Mouse (Mus musculus) neural tube, embryonic 14.5 days (tissue): ENCODE measurements around the gene Arrdc2. TPM values are rescaled to one million over a fixed set of nuclear protein-coding genes. Genes with fewer than 3 reads are reported as not detected.
A peak's percentile ranks its signal among the peaks of the same experiment; 100 is the strongest.

Source experiments
- ATAC-seq: fragments of 200-750 bp; cut with Nextera tagmentation; 2 replicates; pipeline ENCODE4 v1.8.0; 2017; ENCODE audit warnings: low read depth, mild to moderate bottlenecking, moderate TSS enrichment, moderate library complexity
- H3K27ac ChIP-seq: fragments of 300-500 bp; sonication (generic); 2 replicates; pipeline ENCODE4 v1.5.1; 2014; ENCODE audit warnings: low read depth, mild to moderate bottlenecking, control low read depth, low read length, moderate library complexity, mixed read lengths
- H3K27me3 ChIP-seq: fragments of 300-500 bp; sonication (generic); 2 replicates; pipeline ENCODE4 v1.6.1; 2014; ENCODE audit warnings: low read length; ENCODE audit not compliant: control insufficient read depth, insufficient read depth
- H3K36me3 ChIP-seq: fragments of 300-500 bp; sonication (generic); 2 replicates; pipeline ENCODE4 v1.6.1; 2014; ENCODE audit warnings: low read length, mixed read lengths; ENCODE audit not compliant: control insufficient read depth, insufficient read depth
- H3K4me1 ChIP-seq: fragments of 300-500 bp; sonication (generic); 2 replicates; pipeline ENCODE4 v1.6.1; 2014; ENCODE audit warnings: low read length; ENCODE audit not compliant: control insufficient read depth, insufficient read depth
- H3K4me2 ChIP-seq: fragments of 300-500 bp; sonication (generic); 2 replicates; pipeline ENCODE4 v1.6.1; 2014; ENCODE audit warnings: mild to moderate bottlenecking, low read depth, low read length, control low read depth
- H3K4me3 ChIP-seq: fragments of 300-500 bp; sonication (generic); 2 replicates; pipeline ENCODE4 v1.5.1; 2014; ENCODE audit warnings: low read depth, low read length, control low read depth, mixed read lengths
- H3K9ac ChIP-seq: fragments of 300-500 bp; sonication (generic); replicated peaks from 2 replicates; pipeline ENCODE4 v1.6.1; 2014; ENCODE audit warnings: low read depth, mild to moderate bottlenecking, control low read depth, low read length, mixed read lengths
- H3K9me3 ChIP-seq: fragments of 300-500 bp; sonication (generic); 2 replicates; pipeline ENCODE4 v1.6.1; 2016; ENCODE audit warnings: low read length; ENCODE audit not compliant: control insufficient read depth
- WGBS: fragments of 180-500 bp; shearing (Covaris S2); extraction: QIAGEN DNeasy Blood & Tissue Kit; methylation state at CpG from one replicate; pipeline ENCODE4 v1.1.7; 2014; 5-methylcytosine and 5-hydroxymethylcytosine counted together
- polyA plus RNA-seq: library from polyadenylated mRNA; unstranded; fragments of >200 nt; fragmentation: Nextera tagmentation; extraction: Ambion mirVana; gene quantifications from 2 replicates; pipeline ENCODE4 v1.2.1, GENCODE M21; 2014

The Arrdc2 gene
- 8.9 and 9.3 TPM in 2 replicates for polyA plus RNA-seq

GRCm38 (mm10) chr8:70839408-70840351, at the start of gene Arrdc2:
TSS of gene Arrdc2 (minus strand) at chr8:70839720.
- H3K27ac ChIP-seq: peak within 1 kb of the TSS; percentile 87
- H3K27me3 ChIP-seq: no peaks in the 10 kb centered on the region
- no peaks in the 10 kb centered on the region for H3K36me3 ChIP-seq
- H3K9ac ChIP-seq: peak within 1 kb of the TSS; percentile 67
- 3% methylated on average over 55 of the region's 55 CpGs for WGBS
- no peaks in the 10 kb centered on the region for H3K9me3 ChIP-seq
- peak within 1 kb of the TSS; percentile 63 for H3K4me2 ChIP-seq
- ATAC-seq: peak; percentile 95
- peak within 1 kb of the TSS; percentile 59 for H3K4me3 ChIP-seq
- H3K4me1 ChIP-seq: no peaks in the 10 kb centered on the region

GRCm38 (mm10) chr8:70887669-70888068, 48.1 kb upstream of the Arrdc2 start:
- Histone ChIP-seq H3K9me3 (no peaks in the 10 kb centered on the region), H3K4me1 (peaks cover 6% of the 10 kb centered on the region; the same call in 1 of the 2 replicates), H3K4me2 (0 out of 2 replicates have a peak overlapping the region, but pooled peaks have one; percentile 9), H3K4me3 (0 out of 2 replicates have a peak overlapping the region, but pooled peaks have one; percentile 2), H3K27me3 (peaks cover 25% of the 10 kb centered on the region), H3K9ac (0 out of 2 replicates have a peak overlapping the region, but pooled peaks have one; percentile 13), H3K27ac (no peak overlapping the region), H3K36me3 (no peaks in the 10 kb centered on the region)
- ATAC-seq: no peak
- WGBS: 7% methylated on average over 18 of the region's 18 CpGs

GRCm38 (mm10) chr8:70885612-70886011, 46.1 kb upstream of the Arrdc2 start:
- Histone ChIP-seq H3K9ac (no peak overlapping the region), H3K4me1 (no peaks in the 10 kb centered on the region), H3K9me3 (no peaks in the 10 kb centered on the region), H3K36me3 (no peaks in the 10 kb centered on the region), H3K27ac (no peak overlapping the region), H3K4me3 (no peak overlapping the region), H3K4me2 (no peak overlapping the region), H3K27me3 (peaks cover 4% of the 10 kb centered on the region)
- WGBS: 19% methylated on average over 12 of the region's 12 CpGs
- ATAC-seq: no peak

GRCm38 (mm10) chr8:70884683-70885082, 45.2 kb upstream of the Arrdc2 start:
- Histone ChIP-seq H3K9ac (no peak overlapping the region), H3K4me2 (no peak overlapping the region), H3K27me3 (no peaks in the 10 kb centered on the region), H3K27ac (no peak overlapping the region), H3K4me3 (no peak overlapping the region), H3K9me3 (no peaks in the 10 kb centered on the region), H3K4me1 (no peaks in the 10 kb centered on the region), H3K36me3 (no peaks in the 10 kb centered on the region)
- no peak for ATAC-seq
- 86% methylated on average over 10 of the region's 10 CpGs for WGBS

GRCm38 (mm10) chr8:70884186-70884585, 44.7 kb upstream of the Arrdc2 start:
- H3K27me3 ChIP-seq: no peaks in the 10 kb centered on the region
- H3K4me2 ChIP-seq: no peak overlapping the region
- H3K4me3 ChIP-seq: no peak overlapping the region
- WGBS: 90% methylated on average over 4 of the region's 4 CpGs
- H3K27ac ChIP-seq: no peak overlapping the region
- 0 out of 2 replicates have a peak, but pooled peaks cover 2% of the 10 kb centered on the region for H3K4me1 ChIP-seq
- H3K9me3 ChIP-seq: no peaks in the 10 kb centered on the region
- no peak overlapping the region for H3K9ac ChIP-seq
- ATAC-seq: no peak
- no peaks in the 10 kb centered on the region for H3K36me3 ChIP-seq

- 40% methylated on average over 11 of the region's 11 CpGs for WGBS
- Histone ChIP-seq H3K4me1 (0 out of 2 replicates have a peak, but pooled peaks cover 2% of the 10 kb centered on the region), H3K9ac (no peak overlapping the region), H3K36me3 (no peaks in the 10 kb centered on the region), H3K4me3 (no peak overlapping the region), H3K27me3 (no peaks in the 10 kb centered on the region), H3K4me2 (no peak overlapping the region), H3K9me3 (no peaks in the 10 kb centered on the region), H3K27ac (no peak overlapping the region)
- ATAC-seq: no peak
Measured at GRCm38 (mm10) chr8:70880546-70880945, 41.0 kb upstream of the Arrdc2 start.

GRCm38 (mm10) chr8:70880126-70880525, 40.6 kb upstream of the Arrdc2 start:
- 13% methylated on average over 4 of the region's 4 CpGs for WGBS
- Histone ChIP-seq H3K9ac (no peak overlapping the region), H3K36me3 (no peaks in the 10 kb centered on the region), H3K27me3 (no peaks in the 10 kb centered on the region), H3K4me1 (0 out of 2 replicates have a peak, but pooled peaks cover 2% of the 10 kb centered on the region), H3K9me3 (no peaks in the 10 kb centered on the region), H3K4me2 (no peak overlapping the region), H3K4me3 (no peak overlapping the region), H3K27ac (no peak overlapping the region)
- ATAC-seq: no peak

- Histone ChIP-seq H3K27me3 (no peaks in the 10 kb centered on the region), H3K4me1 (0 out of 2 replicates have a peak, but pooled peaks cover 2% of the 10 kb centered on the region), H3K9ac (0 out of 2 replicates have a peak overlapping the region, but pooled peaks have one; percentile 11), H3K36me3 (no peaks in the 10 kb centered on the region), H3K4me2 (no peak overlapping the region), H3K27ac (no peak overlapping the region), H3K9me3 (no peaks in the 10 kb centered on the region), H3K4me3 (no peak overlapping the region)
- 53% methylated on average over 4 of the region's 4 CpGs for WGBS
- no peak for ATAC-seq
Measured at GRCm38 (mm10) chr8:70879500-70879899, 40.0 kb upstream of the Arrdc2 start.

GRCm38 (mm10) chr8:70878178-70878577, 38.7 kb upstream of the Arrdc2 start:
- no peak overlapping the region for H3K4me3 ChIP-seq

More at GRCm38 (mm10) chr8:70878178-70878577, 38.7 kb upstream of the Arrdc2 start:
- no peak overlapping the region for H3K4me2 ChIP-seq
- no peaks in the 10 kb centered on the region for H3K9me3 ChIP-seq
- no peak overlapping the region for H3K27ac ChIP-seq
- H3K4me1 ChIP-seq: 0 out of 2 replicates have a peak, but pooled peaks cover 2% of the 10 kb centered on the region
- no peak overlapping the region for H3K9ac ChIP-seq
- no peaks in the 10 kb centered on the region for H3K36me3 ChIP-seq
- 37% methylated on average over 2 of the region's 2 CpGs for WGBS
- ATAC-seq: no peak
- no peaks in the 10 kb centered on the region for H3K27me3 ChIP-seq
